Mouse (Mus musculus) ES-E14 (cell line): ENCODE data around the gene Olfr1417. TPM values are rescaled to one million over a fixed set of nuclear protein-coding genes. Genes with fewer than 3 reads are reported as not detected.

Experiments
- DNase-seq: peaks from one replicate; pipeline ENCODE4 v3.0.0-alpha.2; 2013; ENCODE audit warnings: low read depth, low spot score
- H3K27ac ChIP-seq: 2 replicates; pipeline ENCODE4 v1.5.1; 2012; ENCODE audit warnings: low read depth, mild to moderate bottlenecking, low read length, moderate library complexity, mixed read lengths; ENCODE audit not compliant: poor library complexity, insufficient read depth, severe bottlenecking
- H3K36me3 ChIP-seq: 2 replicates; pipeline ENCODE4 v1.6.1; 2012; ENCODE audit warnings: mild to moderate bottlenecking, low read length, moderate library complexity, mixed read lengths; ENCODE audit not compliant: control insufficient read depth, poor library complexity, insufficient read depth, severe bottlenecking
- H3K4me1 ChIP-seq, 2 experiments: fragments of 150-350 bp in 1 of 2; sonication (generic) in 1 of 2; 2 replicates each; pipeline ENCODE4 v1.6.1; 2012; ENCODE audit warnings: low read length in 2 of 2, mild to moderate bottlenecking in 1 of 2, mixed read lengths in 1 of 2; ENCODE audit not compliant: control insufficient read depth in 2 of 2, insufficient read depth in 2 of 2, poor library complexity in 1 of 2
- H3K4me3 ChIP-seq, 2 experiments: fragments of 150-350 bp in 1 of 2; sonication (generic) in 1 of 2; 2 replicates each; pipeline ENCODE4 v1.5.1; 2012; ENCODE audit warnings: low read length in 2 of 2, low read depth in 1 of 2, mild to moderate bottlenecking in 1 of 2, mixed read lengths in 1 of 2; ENCODE audit not compliant: insufficient read depth in 1 of 2, poor library complexity in 1 of 2, severe bottlenecking in 1 of 2
- H3K9ac ChIP-seq: 2 replicates; pipeline ENCODE4 v1.6.1; 2012; ENCODE audit warnings: low read depth, mild to moderate bottlenecking, low read length, mixed read lengths; ENCODE audit not compliant: poor library complexity, insufficient read depth, severe bottlenecking
- H3K9me3 ChIP-seq: fragments of 150-350 bp; sonication (generic); 2 replicates; pipeline ENCODE4 v1.6.1; 2012; ENCODE audit warnings: low read depth, mild to moderate bottlenecking, low read length; ENCODE audit not compliant: control insufficient read depth, insufficient read depth
- CHD2 ChIP-seq: IDR thresholded peaks from 2 replicates; pipeline ENCODE4 v1.6.1; 2014; ENCODE audit warnings: mild to moderate bottlenecking, low read depth, low read length, inconsistent platforms
- HCFC1 ChIP-seq: IDR thresholded peaks from 2 replicates; pipeline ENCODE4 v1.6.1; 2012; ENCODE audit warnings: low read length, inconsistent platforms, borderline replicate concordance; ENCODE audit not compliant: insufficient read depth
- MAFK ChIP-seq: IDR thresholded peaks from 2 replicates; pipeline ENCODE4 v1.6.1; 2014; ENCODE audit warnings: mild to moderate bottlenecking, low read depth, low read length, inconsistent platforms; ENCODE audit not compliant: insufficient read depth
- ZC3H11A ChIP-seq: IDR thresholded peaks from 2 replicates; pipeline ENCODE4 v1.6.1; 2012; ENCODE audit warnings: low read depth, mild to moderate bottlenecking, inconsistent platforms, low read length, borderline replicate concordance
- ZNF384 ChIP-seq: IDR thresholded peaks from 2 replicates; pipeline ENCODE4 v1.6.1; 2012; ENCODE audit warnings: low read depth, low read length, inconsistent platforms
- in situ Hi-C, 2 experiments: fragments of 600-800 bp; cut with MboI; formaldehyde crosslinking; loops; one replicate each; pipeline ENCODE4 v1.15.1; 2025; ENCODE audit warnings: low sequenced_read_pairs in 2 of 2, inconsistent platforms in 1 of 2; ENCODE audit not compliant: unreplicated experiment in 2 of 2
- total RNA-seq: library from RNA; depleted of rRNA; stranded (reverse); fragments of 300-350 nt; gene quantifications from 2 replicates; pipeline ENCODE4 v1.2.3, GENCODE M21; 2012

Gene Olfr1417
- total RNA-seq, 1 experiment, result not detected

DNA sequence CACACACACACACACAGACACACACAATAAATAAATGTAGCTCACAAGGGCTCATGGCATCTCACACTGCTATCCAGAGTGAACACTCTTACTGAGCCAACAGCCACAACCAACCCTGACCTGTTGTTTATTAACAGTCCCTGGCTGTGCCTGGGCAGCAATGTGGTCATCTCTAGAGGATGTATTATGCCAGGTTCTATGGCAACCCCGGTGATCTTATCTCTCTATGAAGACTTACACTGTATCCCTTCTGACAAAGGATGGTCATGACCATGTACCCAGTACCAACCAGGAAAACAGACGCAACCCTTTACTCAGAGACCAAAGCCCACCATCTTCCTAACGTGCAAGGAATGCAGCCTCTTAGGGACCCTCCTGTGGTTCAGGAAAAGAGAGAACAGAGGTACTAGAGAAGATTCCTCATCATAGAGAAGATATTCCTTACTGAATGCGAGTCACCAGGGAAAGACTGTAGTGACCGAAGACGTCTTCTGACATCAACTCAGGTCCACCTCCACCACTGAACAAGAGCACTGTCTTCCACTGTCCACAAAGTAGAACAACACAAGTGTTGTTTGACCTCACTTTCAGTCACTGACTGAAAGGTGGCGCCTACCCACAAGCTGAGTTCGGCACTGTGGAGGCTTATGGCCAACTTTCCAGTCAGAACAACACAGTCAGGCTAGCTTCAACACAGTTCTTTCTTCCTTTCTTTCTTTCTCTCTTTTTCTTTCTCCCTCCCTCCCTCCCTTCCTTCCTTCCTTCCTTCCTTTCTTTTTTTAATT, 38.3 kb downstream of the Olfr1417 start:
- no peak for DNase-seq
- Histone ChIP-seq H3K4me1 (peaks cover 4 to 8% of the 10 kb centered on the region in 2 experiments; a peak in 3 of 4 replicates), H3K4me3 (no peak overlapping the region), H3K27ac (no peak overlapping the region), H3K9me3 (no peaks in the 10 kb centered on the region), H3K36me3 (0 out of 2 replicates have a peak, but pooled peaks cover 3% of the 10 kb centered on the region), H3K9ac (no peak overlapping the region)
- TF ChIP-seq HCFC1, result no peak
- TF ChIP-seq ZC3H11A, result no peak
- TF ChIP-seq MAFK, result no peak
- no peak for TF ChIP-seq ZNF384
- no peak for TF ChIP-seq CHD2
- in situ Hi-C loops, result no loop called here

DNA sequence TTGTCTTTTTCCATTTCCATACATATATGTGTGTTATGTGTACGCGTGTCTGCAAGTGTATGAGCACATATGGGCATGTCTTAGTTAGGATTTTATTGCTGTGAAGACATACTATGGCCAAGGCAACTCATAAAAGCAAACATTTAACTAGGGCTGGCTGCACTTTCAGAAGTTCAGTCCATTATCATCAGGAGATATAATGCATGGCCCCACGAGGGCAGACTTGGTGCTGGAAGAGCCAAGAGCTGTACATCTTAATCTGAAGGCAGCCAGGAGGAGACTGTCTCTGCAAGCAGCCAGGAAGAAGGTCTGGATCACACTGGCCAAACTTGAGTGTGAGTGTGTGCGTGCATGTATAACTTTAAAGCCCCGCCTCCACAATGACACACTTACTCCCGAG, 44.6 kb downstream of the Olfr1417 start:
- no peak for DNase-seq
- H3K4me3 ChIP-seq, result no peak overlapping the region
- peaks cover 0 to 6% of the 10 kb centered on the region in 2 experiments; a peak in 1 of 4 replicates for H3K4me1 ChIP-seq
- in situ Hi-C loops, result no loop called here
- H3K9ac ChIP-seq, result no peak overlapping the region
- no peaks in the 10 kb centered on the region for H3K9me3 ChIP-seq
- no peak overlapping the region for H3K27ac ChIP-seq
- peaks cover 7% of the 10 kb centered on the region; the same call in 1 of the 2 replicates for H3K36me3 ChIP-seq
- TF ChIP-seq ZC3H11A (no peak), HCFC1 (no peak), CHD2 (no peak), MAFK (no peak), ZNF384 (no peak)

DNA sequence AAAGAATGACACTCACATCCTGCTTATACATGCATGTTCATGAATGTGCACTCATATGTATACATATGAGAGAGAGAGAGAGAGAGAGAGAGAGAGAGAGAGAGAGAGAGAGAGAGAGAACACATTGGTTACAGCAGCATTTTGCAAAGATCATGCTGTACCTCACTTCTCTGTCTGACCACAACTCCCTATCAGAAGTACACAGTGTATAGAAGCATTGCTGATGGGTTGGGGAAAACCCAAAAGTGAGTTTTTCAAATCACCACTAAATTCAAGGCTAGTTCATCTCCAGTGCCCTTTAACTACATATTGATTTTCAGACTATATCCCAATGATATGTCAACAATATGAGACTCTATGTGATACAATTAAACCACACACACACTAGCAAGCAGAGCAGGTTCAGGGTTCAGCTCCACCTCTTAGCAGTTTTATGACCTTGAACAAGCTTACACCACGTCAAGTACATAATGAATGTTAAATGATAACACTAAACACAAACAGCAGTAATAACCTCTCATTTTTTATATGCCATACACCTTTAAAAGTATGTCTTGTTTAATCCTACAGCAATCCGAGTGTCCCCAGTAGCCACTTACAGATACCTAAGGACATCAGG, 45.2 kb downstream of the Olfr1417 start:
- no peak overlapping the region for H3K9ac ChIP-seq
- DNase-seq, result no peak
- H3K9me3 ChIP-seq, result no peaks in the 10 kb centered on the region
- no peak for TF ChIP-seq ZC3H11A
- no peak for TF ChIP-seq CHD2
- TF ChIP-seq ZNF384, result no peak
- no peak for TF ChIP-seq HCFC1
- no peak for TF ChIP-seq MAFK
- H3K4me1 ChIP-seq, result peaks cover 0 to 6% of the 10 kb centered on the region in 2 experiments; a peak in 1 of 4 replicates
- no peak overlapping the region for H3K27ac ChIP-seq
- in situ Hi-C loops, result no loop called here
- H3K36me3 ChIP-seq, result peaks cover 13% of the 10 kb centered on the region; the same call in 1 of the 2 replicates
- H3K4me3 ChIP-seq, result no peak overlapping the region

DNA sequence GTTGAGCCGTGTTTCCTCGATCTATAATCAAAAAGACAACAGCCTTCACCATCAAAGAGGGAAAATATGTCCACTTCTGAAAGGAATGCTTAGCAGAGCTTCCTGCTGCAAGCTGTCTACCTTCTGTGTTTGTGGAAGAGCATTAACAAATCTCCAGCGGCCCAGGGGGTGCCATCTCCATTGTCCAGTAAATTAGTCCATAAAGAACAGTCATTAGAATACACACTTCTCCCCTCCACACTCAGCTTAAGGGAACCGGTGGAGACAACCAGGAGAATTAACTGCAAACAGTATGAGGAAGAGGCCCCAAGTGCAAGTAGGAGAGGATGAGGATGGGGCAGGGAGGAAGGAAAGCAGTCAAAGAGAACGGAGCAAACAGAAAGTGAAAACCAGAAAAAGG, 47.2 kb downstream of the Olfr1417 start:
- no peaks in the 10 kb centered on the region for H3K9me3 ChIP-seq
- no peak overlapping the region for H3K27ac ChIP-seq
- H3K4me1 ChIP-seq, result peaks cover 0 to 6% of the 10 kb centered on the region in 2 experiments; a peak in 1 of 4 replicates
- no peak for TF ChIP-seq MAFK
- no peak for TF ChIP-seq ZNF384
- TF ChIP-seq ZC3H11A, result no peak
- TF ChIP-seq CHD2, result no peak
- TF ChIP-seq HCFC1, result no peak
- H3K4me3 ChIP-seq, result no peak overlapping the region
- H3K36me3 ChIP-seq, result peaks cover 19% of the 10 kb centered on the region; the same call in 1 of the 2 replicates
- no peak for DNase-seq
- H3K9ac ChIP-seq, result no peak overlapping the region
- in situ Hi-C loops, result no loop called here

DNA sequence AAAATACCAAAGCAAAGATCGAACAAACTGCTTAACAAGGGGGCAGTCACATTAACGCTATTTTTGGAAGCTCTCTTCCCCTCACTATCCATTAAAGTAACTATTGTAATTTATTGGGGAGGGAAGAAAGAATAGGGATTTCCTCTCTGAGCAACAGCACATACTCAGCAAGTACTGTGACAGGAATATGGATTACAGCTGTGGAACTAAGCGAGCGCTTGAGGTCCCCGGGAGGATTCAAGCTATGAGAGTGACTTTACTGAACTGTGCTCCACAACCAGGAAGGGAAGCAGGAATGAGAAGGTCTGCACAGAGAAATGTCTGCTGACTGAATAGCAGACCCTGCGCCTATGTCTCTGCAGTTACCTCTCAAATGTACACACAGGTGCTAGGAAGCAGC, 50.1 kb downstream of the Olfr1417 start:
- Histone ChIP-seq H3K36me3 (peaks cover 25% of the 10 kb centered on the region; the same call in 1 of the 2 replicates), H3K9ac (no peak overlapping the region), H3K4me3 (no peak overlapping the region), H3K4me1 (peaks cover 0 to 6% of the 10 kb centered on the region in 2 experiments; a peak in 1 of 4 replicates), H3K27ac (no peak overlapping the region), H3K9me3 (no peaks in the 10 kb centered on the region)
- no peak for TF ChIP-seq CHD2
- TF ChIP-seq ZC3H11A, result no peak
- TF ChIP-seq ZNF384, result no peak
- TF ChIP-seq HCFC1, result no peak
- no peak for TF ChIP-seq MAFK
- in situ Hi-C loops, result no loop called here
- DNase-seq, result no peak
